Mouse (Mus musculus): ENCODE results near the gene Tnni3. TPM values are rescaled to one million over a fixed set of nuclear protein-coding genes. Genes with fewer than 3 reads are reported as not detected.

Gene Tnni3
- polyA plus RNA-seq, 1 experiment from 2014 or later = 5.6 TPM

DNA sequence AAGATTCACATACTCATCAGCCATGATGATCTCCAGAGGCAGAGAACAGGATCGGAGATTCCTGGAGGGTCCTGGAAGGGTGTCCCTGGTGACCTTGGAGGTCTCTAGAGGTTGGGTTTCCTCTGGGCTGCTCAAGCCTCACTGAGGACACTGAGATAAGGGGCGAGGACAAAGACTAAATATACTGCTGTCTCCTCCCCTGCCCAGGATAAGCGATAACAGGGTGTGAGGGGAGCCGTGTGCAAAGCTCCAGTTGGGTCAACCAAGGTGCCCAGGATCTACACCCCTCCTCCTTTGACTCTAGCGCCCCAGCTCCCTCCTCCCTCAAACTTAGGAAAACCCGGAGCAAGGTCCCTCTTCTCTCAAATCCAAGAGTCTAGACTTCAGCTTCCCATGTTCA, 1.7 kb downstream of the Tnni3 start:
- Histone ChIP-seq H3K4me2 (ENCODE audit: low read length) (no peak overlapping the region), H3K9me3 (replicated peaks; ENCODE audit: low read length) (no peaks in the 10 kb centered on the region), H3K27me3 (ENCODE audit: insufficient read depth, low read length) (no peaks in the 10 kb centered on the region), H3K4me3 (replicated peaks; ENCODE audit: low read depth, low read length) (no peak overlapping the region), H3K36me3 (ENCODE audit: insufficient read depth, low read length) (no peaks in the 10 kb centered on the region), H3K27ac (no peak overlapping the region), H3K4me1 (replicated peaks; ENCODE audit: insufficient read depth, low read length) (peaks cover 9% of the 10 kb centered on the region; the same call in 1 of the 2 replicates), H3K9ac (ENCODE audit: low read depth, low read length) (no peak overlapping the region)
- no peak for TF ChIP-seq CTCF (IDR thresholded peaks at IDR 0.05; ENCODE audit: low read depth)
- 72% methylated on average over 6 of the region's 6 CpGs for WGBS
- DNase-seq (ENCODE audit: low spot score) (no peak), ATAC-seq (replicated peaks; ENCODE audit: low FRiP score, low read depth) (no peak)

DNA sequence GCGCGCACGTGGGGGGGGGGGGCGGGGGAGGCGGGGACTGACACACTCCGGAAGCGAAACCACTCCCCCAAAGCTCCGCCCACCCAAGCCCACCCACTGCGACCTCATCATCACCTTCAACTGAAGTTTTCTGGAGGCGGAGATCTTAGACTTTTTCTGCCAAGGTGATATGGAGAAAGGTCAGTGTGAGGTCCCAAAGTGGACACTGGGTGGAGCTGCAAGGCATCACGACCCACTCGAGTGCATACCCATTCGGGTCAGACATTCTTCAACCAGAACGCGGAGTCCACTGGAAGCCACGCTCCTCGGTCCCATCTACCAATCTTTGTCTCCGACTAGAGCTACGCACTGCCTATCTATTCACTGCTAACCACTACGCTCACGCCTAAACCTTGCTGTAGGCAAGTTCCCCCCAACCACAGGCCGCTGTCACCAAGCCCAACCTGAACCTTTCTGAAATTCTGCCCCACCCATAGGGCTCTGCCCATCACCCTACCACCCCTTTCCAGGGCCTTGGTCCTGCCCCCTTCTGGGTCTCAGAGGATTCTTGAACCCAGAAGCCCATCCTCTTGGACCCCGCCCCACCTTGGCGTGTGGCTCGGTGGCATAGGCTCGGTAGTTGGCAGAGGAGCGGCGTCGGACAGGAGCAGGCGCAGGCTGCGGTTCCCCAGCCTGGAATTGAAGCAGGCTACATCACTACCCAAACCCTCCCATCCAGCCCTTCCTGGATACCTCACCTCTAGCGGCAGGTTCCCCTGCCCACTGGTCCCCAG, 2.6 kb downstream of the Tnni3 start:
- peaks cover 8% of the 10 kb centered on the region; the same call in 1 of the 2 replicates for H3K4me1 ChIP-seq (replicated peaks; ENCODE audit: insufficient read depth, low read length)
- WGBS = 33% methylated on average over 32 of the region's 32 CpGs
- peak overlapping the region; percentile 52 for H3K4me2 ChIP-seq (ENCODE audit: low read length)
- DNase-seq (ENCODE audit: low spot score) = no peak
- peak overlapping the region; percentile 8; the same call in 1 of the 2 replicates for H3K4me3 ChIP-seq (replicated peaks; ENCODE audit: low read depth, low read length)
- H3K27ac ChIP-seq = no peak overlapping the region
- H3K9ac ChIP-seq (ENCODE audit: low read depth, low read length) = 0 out of 2 replicates have a peak overlapping the region, but pooled peaks have one; percentile 35
- no peak for ATAC-seq (replicated peaks; ENCODE audit: low FRiP score, low read depth)
- H3K27me3 ChIP-seq (ENCODE audit: insufficient read depth, low read length) = no peaks in the 10 kb centered on the region
- peak; percentile 24; the same call in 1 of the 2 replicates for TF ChIP-seq CTCF (IDR thresholded peaks at IDR 0.05; ENCODE audit: low read depth)
- H3K9me3 ChIP-seq (replicated peaks; ENCODE audit: low read length) = no peaks in the 10 kb centered on the region
- no peaks in the 10 kb centered on the region for H3K36me3 ChIP-seq (ENCODE audit: insufficient read depth, low read length)

DNA sequence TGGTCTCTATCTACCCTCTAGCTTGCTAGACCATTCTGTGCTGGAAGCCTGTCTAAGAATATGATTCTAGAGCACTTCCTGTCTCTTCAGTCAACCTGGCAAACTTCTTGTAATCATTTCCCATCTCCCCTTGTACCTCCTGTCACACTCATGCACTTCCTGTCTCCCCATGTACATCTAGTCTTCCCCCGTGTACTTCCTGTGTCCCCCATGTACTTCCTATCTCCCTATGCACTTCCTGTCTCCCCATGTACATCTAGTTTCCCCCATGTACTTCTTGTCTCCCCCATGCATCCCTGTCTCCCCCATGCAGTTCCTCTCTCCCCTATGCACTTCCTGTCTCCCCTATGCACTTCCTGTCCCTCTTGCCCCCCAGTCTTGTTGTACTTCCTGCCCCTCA, 5.5 kb downstream of the Tnni3 start:
- TF ChIP-seq CTCF (IDR thresholded peaks at IDR 0.05; ENCODE audit: low read depth) = no peak
- DNase-seq (ENCODE audit: low spot score) (no peak), ATAC-seq (replicated peaks; ENCODE audit: low FRiP score, low read depth) (no peak)
- H3K9ac ChIP-seq (ENCODE audit: low read depth, low read length) = no peak overlapping the region
- no peak overlapping the region for H3K4me2 ChIP-seq (ENCODE audit: low read length)
- H3K9me3 ChIP-seq (replicated peaks; ENCODE audit: low read length) = no peaks in the 10 kb centered on the region
- peaks cover 17% of the 10 kb centered on the region; the same call in 1 of the 2 replicates for H3K4me1 ChIP-seq (replicated peaks; ENCODE audit: insufficient read depth, low read length)
- H3K27me3 ChIP-seq (ENCODE audit: insufficient read depth, low read length) = no peaks in the 10 kb centered on the region
- no peaks in the 10 kb centered on the region for H3K36me3 ChIP-seq (ENCODE audit: insufficient read depth, low read length)
- 79% methylated on average over 1 of the region's 1 CpGs for WGBS
- no peak overlapping the region for H3K4me3 ChIP-seq (replicated peaks; ENCODE audit: low read depth, low read length)
- H3K27ac ChIP-seq = no peak overlapping the region

DNA sequence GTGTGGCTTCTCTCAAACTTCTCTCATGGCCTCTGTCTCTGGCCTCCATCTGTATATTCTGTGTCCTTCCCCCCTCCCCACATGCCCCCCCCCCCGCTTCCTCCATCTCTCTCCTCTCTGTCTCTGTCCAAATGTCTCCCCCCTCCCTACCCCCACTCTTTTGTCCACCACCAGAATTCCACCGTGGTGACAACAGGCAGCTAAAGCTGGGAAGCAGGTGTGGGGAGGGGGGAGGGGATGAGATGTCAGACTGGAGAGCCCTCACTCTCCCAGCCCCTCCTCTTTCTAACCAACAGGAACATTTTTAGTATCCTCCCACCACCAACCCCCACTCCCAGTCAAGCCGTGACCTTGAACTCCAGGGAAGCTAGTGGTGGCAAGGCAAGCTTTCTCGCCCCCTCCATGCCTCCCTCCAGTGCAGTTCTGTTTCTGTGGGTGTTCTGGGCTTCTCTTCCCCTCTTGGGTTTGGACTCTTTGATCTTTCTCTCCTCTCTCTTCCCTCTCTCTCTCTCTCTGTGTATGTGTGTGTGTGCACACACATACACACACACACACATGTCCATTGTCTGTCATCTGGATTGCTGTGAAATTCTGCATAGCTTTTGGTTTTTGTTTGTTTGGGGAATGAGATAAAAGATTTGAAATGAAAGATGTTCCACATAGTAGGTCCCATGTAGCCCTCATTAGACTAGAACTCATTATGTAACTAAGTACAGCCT, 7.5 kb downstream of the Tnni3 start, which contains the start of gene Tnnt1:
Gene Tnnt1 (minus strand): TSS at position 51 of the 719 bp plus-strand sequence.
- no peak within 1 kb of the TSS for H3K27ac ChIP-seq
- H3K36me3 ChIP-seq (ENCODE audit: insufficient read depth, low read length) = no peaks in the 10 kb centered on the region
- H3K4me1 ChIP-seq (replicated peaks; ENCODE audit: insufficient read depth, low read length) = peaks cover 17% of the 10 kb centered on the region; the same call in 1 of the 2 replicates
- TF ChIP-seq CTCF (IDR thresholded peaks at IDR 0.05; ENCODE audit: low read depth) = no peak
- H3K9ac ChIP-seq (ENCODE audit: low read depth, low read length) = no peak within 1 kb of the TSS
- 18% methylated on average over 4 of the region's 4 CpGs for whole genome bisulfite sequencing
- H3K27me3 ChIP-seq (ENCODE audit: insufficient read depth, low read length) = no peaks in the 10 kb centered on the region
- H3K4me2 ChIP-seq (ENCODE audit: low read length) = no peak within 1 kb of the TSS
- DNase-seq (ENCODE audit: low spot score) (no peak), ATAC-seq (replicated peaks; ENCODE audit: low FRiP score, low read depth) (no peak; the same call in 1 of the 2 replicates)
- no peak within 1 kb of the TSS for H3K4me3 ChIP-seq (replicated peaks; ENCODE audit: low read depth, low read length)
- no peaks in the 10 kb centered on the region for H3K9me3 ChIP-seq (replicated peaks; ENCODE audit: low read length)

DNA sequence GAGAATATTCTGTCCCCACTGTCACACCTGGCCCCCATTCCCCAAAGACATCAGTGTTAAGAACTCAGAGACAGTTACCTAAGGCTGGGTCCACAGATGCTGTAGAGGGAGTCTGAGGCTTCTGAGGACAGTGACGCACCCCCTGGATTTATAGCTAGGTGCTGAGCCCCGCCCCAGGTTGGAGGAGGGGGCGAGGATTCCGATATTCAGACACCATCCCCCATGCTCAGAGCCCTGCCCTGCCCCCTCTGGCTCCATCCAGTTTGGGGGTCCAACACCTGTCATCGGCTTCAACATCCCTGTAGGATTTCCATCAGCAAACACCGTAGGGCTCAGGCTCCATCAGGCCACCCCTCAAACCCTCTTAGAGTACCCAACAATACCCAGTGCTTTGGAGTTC, 8.2 kb downstream of the Tnni3 start:
- no peak overlapping the region for H3K4me2 ChIP-seq (ENCODE audit: low read length)
- no peak overlapping the region for H3K27ac ChIP-seq
- H3K4me1 ChIP-seq (replicated peaks; ENCODE audit: insufficient read depth, low read length) = peaks cover 14% of the 10 kb centered on the region; the same call in 1 of the 2 replicates
- DNase-seq (ENCODE audit: low spot score) (no peak), ATAC-seq (replicated peaks; ENCODE audit: low FRiP score, low read depth) (no peak)
- H3K36me3 ChIP-seq (ENCODE audit: insufficient read depth, low read length) = no peaks in the 10 kb centered on the region
- H3K9ac ChIP-seq (ENCODE audit: low read depth, low read length) = no peak overlapping the region
- no peaks in the 10 kb centered on the region for H3K9me3 ChIP-seq (replicated peaks; ENCODE audit: low read length)
- WGBS = 46% methylated on average over 6 of the region's 6 CpGs
- no peak overlapping the region for H3K4me3 ChIP-seq (replicated peaks; ENCODE audit: low read depth, low read length)
- no peaks in the 10 kb centered on the region for H3K27me3 ChIP-seq (ENCODE audit: insufficient read depth, low read length)
- TF ChIP-seq CTCF (IDR thresholded peaks at IDR 0.05; ENCODE audit: low read depth) = no peak

Measured in kidney, postnatal 0 days (tissue).